Mouse (Mus musculus) natural killer cell, adult 2 months (primary cell): ENCODE measurements around the gene Gal3st4.
A peak's percentile ranks its signal among the peaks of the same experiment; 100 is the strongest.

Source experiments
- DNase-seq, 2 experiments: peaks; one replicate each; pipeline ENCODE4 v3.0.0; 2022; ENCODE audit warnings: low spot score in 2 of 2

Gene Gal3st4

GRCm38 (mm10) chr5:138272409-138272923 is at the start of gene Gal3st4:
Gene Gal3st4 (minus strand): TSS chr5:138272840.
- DNase-seq, result no peak

DNA sequence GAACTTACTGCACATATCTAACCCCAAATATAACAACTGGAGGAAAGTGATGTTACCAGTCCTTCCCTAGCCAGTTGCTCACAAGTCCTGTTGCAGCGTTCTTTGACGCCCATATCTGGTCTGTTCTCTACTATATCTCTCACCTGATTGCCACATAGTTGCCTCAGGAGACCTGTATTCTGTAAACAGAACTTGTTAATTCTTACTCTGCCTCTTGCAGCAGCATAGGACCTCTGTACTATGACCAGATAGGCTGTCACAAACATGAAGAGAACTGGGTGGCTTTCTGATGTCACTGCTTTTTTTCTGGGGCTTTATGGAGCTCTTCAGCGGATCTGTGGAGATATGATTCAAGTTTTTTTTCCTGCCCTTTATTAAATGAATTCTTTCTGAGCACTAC is 40.2 kb upstream of the Gal3st4 start:
- no peak for DNase-seq

- no peak for DNase-seq
Measured at GRCm38 (mm10) chr5:138299613-138300012, 27.0 kb upstream of the Gal3st4 start.

DNA sequence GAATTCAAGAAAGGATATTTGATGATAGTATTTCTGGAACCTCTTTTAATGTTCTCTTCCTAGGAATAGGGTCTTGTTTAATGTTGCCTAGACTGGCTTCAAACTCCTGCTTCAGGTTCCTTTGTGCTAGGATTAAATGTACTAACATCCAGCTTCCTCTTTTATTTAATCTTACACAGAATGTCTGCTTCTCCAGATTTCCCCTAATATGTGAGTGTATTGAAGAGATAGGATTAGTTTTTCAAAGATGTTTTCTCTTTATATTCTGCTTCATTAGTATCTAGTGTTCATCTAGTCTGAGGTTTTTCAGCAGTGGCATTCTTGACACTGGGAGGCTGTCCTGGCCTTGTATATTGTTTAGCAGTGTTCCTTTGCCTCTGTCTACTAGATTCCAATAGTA is 21.5 kb upstream of the Gal3st4 start:
- no peak for DNase-seq

DNA sequence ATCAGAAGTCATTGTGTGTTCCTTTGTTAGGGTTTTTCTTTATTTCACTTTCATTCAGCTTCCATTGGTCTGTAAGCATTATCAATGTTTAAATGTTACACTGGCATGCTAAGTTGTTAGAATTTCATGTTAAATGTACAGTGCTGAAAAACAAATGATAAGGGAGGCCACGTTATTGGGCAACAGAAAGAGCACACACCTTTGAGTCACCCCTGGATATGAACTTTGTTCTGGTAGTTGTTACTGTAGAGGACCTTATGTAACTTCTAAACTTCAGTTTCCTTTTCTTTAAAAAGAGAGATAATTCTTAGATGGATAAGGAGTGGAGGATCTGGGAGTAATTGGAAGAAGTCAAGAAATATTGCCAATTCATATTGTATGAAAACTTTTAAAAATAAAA is 19.0 kb upstream of the Gal3st4 start:
- no peak for DNase-seq

- peak in 1 of 2 experiments; percentile 21 for DNase-seq
Measured at GRCm38 (mm10) chr5:138287861-138288260, 15.2 kb upstream of the Gal3st4 start.

GRCm38 (mm10) chr5:138283540-138283939 is 10.9 kb upstream of the Gal3st4 start:
- peak; percentile 24 to 46 for DNase-seq

- DNase-seq, result no peak
Measured at GRCm38 (mm10) chr5:138281798-138282197, 9.2 kb upstream of the Gal3st4 start.

DNA sequence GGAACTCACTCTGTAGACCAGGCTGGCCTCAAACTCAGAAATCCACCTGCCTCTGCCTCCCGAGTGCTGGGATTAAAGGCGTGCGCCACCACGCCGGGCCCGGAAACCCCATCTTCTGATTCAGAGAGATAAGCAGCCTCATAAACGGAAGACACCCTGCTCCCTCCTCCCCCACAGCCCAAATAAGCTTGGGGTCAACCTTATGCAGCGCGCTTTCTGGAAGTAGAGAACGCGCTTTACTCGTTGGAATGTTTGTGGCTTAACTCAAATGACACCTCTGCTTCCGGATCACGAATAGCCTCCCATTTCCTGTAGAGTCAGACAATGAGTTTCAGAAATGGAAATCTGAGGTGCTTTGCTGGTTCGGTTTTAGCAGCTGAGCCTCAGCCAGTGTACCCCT is 8.2 kb upstream of the Gal3st4 start:
- no peak for DNase-seq

GRCm38 (mm10) chr5:138280425-138280768 is 7.8 kb upstream of the Gal3st4 start:
- no peak for DNase-seq

- peak; percentile 78 to 87 for DNase-seq
Measured at GRCm38 (mm10) chr5:138279585-138280424, 7.2 kb upstream of the Gal3st4 start, which contains the start of the genes Gm43720, Gpc2 and Stag3. Gene Gm43720 (minus strand): TSS chr5:138279958. Gene Gpc2 (minus strand): TSS chr5:138280005. Gene Stag3 (plus strand): TSS chr5:138280240.

- no peak for DNase-seq
Measured at GRCm38 (mm10) chr5:138277994-138278393, 5.4 kb upstream of the Gal3st4 start.

DNA sequence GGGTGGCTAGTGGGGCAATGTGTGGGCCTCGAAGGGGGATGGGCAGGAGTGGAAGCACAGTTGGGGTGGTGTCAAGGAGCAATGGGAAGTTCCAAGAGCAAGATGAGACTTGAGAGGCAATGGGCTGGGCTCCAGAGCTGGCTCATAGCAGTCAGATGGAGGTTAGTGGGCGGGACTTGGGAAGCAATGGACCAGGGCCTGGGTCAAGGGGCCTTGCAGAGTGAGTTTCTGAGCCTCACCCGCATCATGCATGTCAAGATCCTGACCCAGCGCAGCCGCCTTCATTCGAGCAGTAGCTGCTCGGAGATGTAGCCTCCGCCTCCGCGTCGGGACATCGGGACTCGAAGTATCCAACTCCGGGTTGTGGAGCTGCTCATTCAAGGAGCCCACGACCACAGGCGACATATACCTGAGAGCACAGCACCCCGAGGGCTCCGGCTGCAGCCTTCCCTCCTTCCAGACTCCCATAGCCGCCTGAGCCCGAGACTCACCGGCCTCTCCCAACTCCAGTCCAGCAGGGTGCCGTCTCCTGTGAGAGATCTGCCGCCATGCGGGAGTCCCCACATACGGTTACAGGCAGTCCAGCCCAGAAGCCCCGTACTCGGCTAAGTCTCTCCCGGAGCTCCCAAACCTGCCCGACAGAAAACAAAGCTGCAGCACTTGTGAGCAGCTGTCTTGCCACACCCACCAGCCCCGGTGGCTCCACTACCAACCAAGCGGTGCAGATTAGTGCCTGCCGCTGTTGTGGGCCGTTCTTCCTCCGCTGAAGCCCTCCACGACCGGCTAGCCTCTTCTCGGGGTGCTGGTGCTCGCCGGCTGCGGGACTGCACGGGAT is 2.8 kb upstream of the Gal3st4 start:
- DNase-seq, result no peak

DNA sequence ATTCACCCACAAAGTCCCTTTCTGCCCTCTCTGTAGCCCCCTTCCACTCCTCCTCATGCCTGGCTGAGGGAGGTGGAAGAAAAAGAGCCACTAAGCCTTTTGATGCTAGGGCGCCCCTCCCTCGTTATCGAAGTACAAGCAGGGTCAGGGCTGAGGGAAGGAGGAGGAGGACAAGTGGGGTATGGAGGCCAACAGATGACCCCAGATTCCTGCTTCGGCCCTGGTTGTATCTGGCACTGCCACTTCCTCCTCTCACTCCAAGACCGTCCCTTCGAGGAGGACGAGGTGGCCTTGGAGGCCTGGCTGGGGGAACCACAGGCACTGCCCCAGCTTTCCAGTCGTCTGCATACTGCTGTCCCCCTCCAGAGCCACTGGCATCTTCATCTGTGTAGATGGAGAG is 1.5 kb upstream of the Gal3st4 start:
- no peak for DNase-seq

DNA sequence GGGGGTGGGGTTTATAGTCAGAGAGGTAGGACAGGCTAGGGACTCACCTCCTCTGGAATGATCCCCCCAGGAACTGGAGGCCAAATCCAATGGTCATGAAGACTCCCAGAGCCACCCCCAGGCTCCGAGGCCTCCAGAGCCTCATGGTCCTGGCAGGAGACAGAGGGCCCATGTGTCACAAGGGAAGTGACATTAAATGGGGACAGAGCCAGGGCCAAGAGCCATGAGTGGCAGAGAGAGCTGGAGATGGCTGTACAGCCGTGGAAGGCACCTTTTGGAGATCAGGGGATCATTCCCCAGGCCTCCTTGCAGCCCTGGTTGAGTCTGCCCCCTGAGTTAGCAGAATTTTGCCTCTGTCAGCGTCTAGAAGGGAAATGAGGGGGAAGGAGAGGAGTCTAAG is 1.4 kb downstream of the Gal3st4 start:
- DNase-seq, result no peak

GRCm38 (mm10) chr5:138268980-138269379 is 3.7 kb downstream of the Gal3st4 start:
- DNase-seq, result no peak

DNA sequence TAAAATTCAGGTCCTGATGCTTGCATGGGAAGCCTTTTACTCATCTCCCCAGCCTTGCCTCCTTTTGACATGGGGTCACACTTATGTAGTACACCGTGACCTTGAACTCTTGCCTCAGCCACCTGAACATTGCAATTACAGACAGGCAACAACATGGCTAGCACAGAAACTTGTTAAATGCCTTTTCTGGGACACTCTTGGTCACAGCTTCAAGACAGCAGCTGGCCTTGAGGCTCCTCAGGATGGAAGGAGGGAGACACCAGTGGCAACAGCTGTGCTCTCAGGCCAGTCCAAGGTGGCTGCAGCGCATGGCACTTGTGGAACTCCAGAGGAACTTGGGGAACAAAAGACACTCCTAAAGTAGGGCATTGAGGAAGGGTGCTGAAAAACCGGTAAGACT is 5.5 kb downstream of the Gal3st4 start:
- no peak for DNase-seq

DNA sequence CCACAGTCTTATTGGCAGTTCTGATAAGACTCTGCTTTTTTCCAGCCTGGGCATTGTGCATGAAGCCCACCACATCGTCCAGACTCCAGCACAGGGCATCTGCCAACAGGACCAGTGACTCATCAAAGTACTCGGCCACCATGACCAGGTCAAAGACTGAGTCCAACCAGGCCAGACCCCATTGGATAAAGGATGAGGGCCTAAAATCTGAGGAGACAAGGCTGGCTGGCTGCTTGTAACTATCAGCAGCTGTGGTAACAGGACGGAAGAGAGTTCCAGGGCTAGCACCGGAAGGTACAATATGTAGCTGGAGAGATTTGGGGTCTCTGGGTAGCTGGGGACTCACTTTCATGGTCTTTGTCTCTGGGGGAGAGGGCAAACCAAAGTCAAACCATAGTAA is 6.9 kb downstream of the Gal3st4 start:
- DNase-seq, result no peak

GRCm38 (mm10) chr5:138264207-138264578 is 8.4 kb downstream of the Gal3st4 start:
- DNase-seq, result no peak

GRCm38 (mm10) chr5:138263260-138264206 is 9.1 kb downstream of the Gal3st4 start, which contains the start of gene BC037034:
Gene BC037034 (minus strand): TSS chr5:138264033.
- peak; percentile 86 to 89 for DNase-seq

GRCm38 (mm10) chr5:138262582-138263240 is 9.9 kb downstream of the Gal3st4 start:
- no peak for DNase-seq
